In genomic region chr15:91788338-91788737, GRCm38 (mm10) we compare ENCODE assay signal across 33 mouse cellular contexts. TPM values are rescaled to one million over a fixed set of nuclear protein-coding genes. Genes with fewer than 3 reads are reported as not detected.
DNase-seq lines count a peak whose midpoint lies in the region; ATAC-seq and TF ChIP-seq lines count a peak whose summit lies in the region.
"Had no signal": no experiment of that assay in that cellular context is flagged by ENCODE, and none has a peak within 500 bp of the region (broad histone marks: within the 10 kb centered on the region; RNA-seq: fewer than 3 reads in every experiment).

No protein-coding gene starts in this region.

- no peaks in the 10 kb centered on the region for H3K27me3 ChIP-seq in limb, embryonic 10.5 days (ENCODE audit: low read depth, poor library complexity, severe bottlenecking)
- no peaks in the 10 kb centered on the region for H3K27me3 ChIP-seq in limb, embryonic 13.5 days
- no peaks in the 10 kb centered on the region for H3K27me3 ChIP-seq in midbrain, embryonic 11.5 days (ENCODE audit: control insufficient read depth, insufficient read depth, low read length)
- H3K27me3 ChIP-seq: forebrain, embryonic 13.5 days; heart, embryonic 12.5 days; heart, embryonic 15.5 days had no signal

- H3K36me3 ChIP-seq in limb, embryonic 10.5 days, result no peaks in the 10 kb centered on the region
- peaks cover 3% of the 10 kb centered on the region; the same call in 1 of the 2 replicates for H3K36me3 ChIP-seq in limb, embryonic 13.5 days
- H3K36me3 ChIP-seq in midbrain, embryonic 11.5 days (ENCODE audit: control insufficient read depth, insufficient read depth, low read length), result no peaks in the 10 kb centered on the region
- H3K36me3 ChIP-seq: forebrain, embryonic 10.5 days had no signal

- H3K9ac ChIP-seq in limb, embryonic 13.5 days, result no peak overlapping the region
- no peak overlapping the region for H3K9ac ChIP-seq in midbrain, embryonic 11.5 days (ENCODE audit: low read length)
- H3K9ac ChIP-seq: forebrain, embryonic 13.5 days; heart, embryonic 12.5 days; heart, embryonic 15.5 days; hindbrain, embryonic 14.5 days had no signal

- TF ChIP-seq CTCF in gastrocnemius, adult 2 months (IDR thresholded peaks at IDR 0.05), result no peak

- H3K9me3 ChIP-seq in limb, embryonic 10.5 days (replicated peaks), result no peaks in the 10 kb centered on the region
- H3K9me3 ChIP-seq in limb, embryonic 13.5 days, result no peaks in the 10 kb centered on the region
- no peaks in the 10 kb centered on the region for H3K9me3 ChIP-seq in midbrain, embryonic 11.5 days (ENCODE audit: control insufficient read depth, low read length)
- H3K9me3 ChIP-seq: forebrain, embryonic 10.5 days; forebrain, embryonic 13.5 days; heart, embryonic 12.5 days; heart, embryonic 15.5 days had no signal

- 53% methylated on average over 11 of the region's 11 CpGs for WGBS in limb, embryonic 10.5 days
- 17% methylated on average over 11 of the region's 11 CpGs for WGBS in limb, embryonic 13.5 days
- WGBS in midbrain, embryonic 11.5 days, result 91% methylated on average over 11 of the region's 11 CpGs

- intact Hi-C loops in gastrocnemius, adult 2 months (cut with DNase I), result no loop called here

- H3K4me1 ChIP-seq in limb, embryonic 10.5 days, result peaks cover 10% of the 10 kb centered on the region
- H3K4me1 ChIP-seq in limb, embryonic 13.5 days, result peaks cover 8% of the 10 kb centered on the region; the same call in 1 of the 2 replicates
- H3K4me1 ChIP-seq in midbrain, embryonic 11.5 days (ENCODE audit: control insufficient read depth, insufficient read depth, low read length), result no peaks in the 10 kb centered on the region
- H3K4me1 ChIP-seq: forebrain, embryonic 10.5 days; forebrain, embryonic 13.5 days had no signal

- ATAC-seq in limb, embryonic 13.5 days (ENCODE audit: low FRiP score, low read depth), result peak; percentile 66
- ATAC-seq in midbrain, embryonic 11.5 days (ENCODE audit: low FRiP score), result no peak
- no peak for ATAC-seq in monocyte, adult 5-6 weeks (replicated peaks; ENCODE audit: insufficient number of reproducible peaks, low FRiP score, low TSS enrichment, poor library complexity, severe bottlenecking)
- ATAC-seq: CD4-positive, CD25-positive, alpha-beta regulatory T cell, adult 4 months; forebrain, embryonic 13.5 days; forebrain, embryonic 16.5 days; hindbrain, postnatal 0 days had no signal

- H3K4me3 ChIP-seq in limb, embryonic 10.5 days, result no peak overlapping the region
- no peak overlapping the region; the same call in 1 of the 2 replicates for H3K4me3 ChIP-seq in limb, embryonic 13.5 days
- H3K4me3 ChIP-seq in midbrain, embryonic 11.5 days (ENCODE audit: low read depth, low read length), result no peak overlapping the region
- H3K4me3 ChIP-seq in gastrocnemius, adult 2 months, result no peak overlapping the region
- H3K4me3 ChIP-seq: forebrain, embryonic 10.5 days; forebrain, embryonic 13.5 days; heart, embryonic 12.5 days; heart, embryonic 15.5 days had no signal

- peak overlapping the region; percentile 81 for H3K27ac ChIP-seq in limb, embryonic 10.5 days
- H3K27ac ChIP-seq in limb, embryonic 13.5 days, result no peak overlapping the region
- no peak overlapping the region for H3K27ac ChIP-seq in midbrain, embryonic 11.5 days (ENCODE audit: low read depth, low read length)
- no peak overlapping the region for H3K27ac ChIP-seq in gastrocnemius, adult 2 months
- H3K27ac ChIP-seq: forebrain, embryonic 10.5 days; forebrain, embryonic 13.5 days; heart, embryonic 15.5 days; hindbrain, embryonic 14.5 days; hindbrain, postnatal 0 days had no signal

- peak overlapping the region; percentile 51 for H3K4me2 ChIP-seq in limb, embryonic 13.5 days (replicated peaks)
- no peak overlapping the region for H3K4me2 ChIP-seq in midbrain, embryonic 11.5 days
- H3K4me2 ChIP-seq: forebrain, embryonic 13.5 days; heart, embryonic 12.5 days; heart, embryonic 15.5 days; hindbrain, embryonic 14.5 days had no signal

- DNase-seq in forelimb bud, embryonic 11.5 days (ENCODE audit: low read depth, low spot score), result peak; percentile 30
- DNase-seq in limb, embryonic 10.5 days (ENCODE audit: low spot score), result no peak
- no peak for DNase-seq in midbrain, embryonic 11.5 days (ENCODE audit: low spot score, missing footprints)
- no peak for DNase-seq in gastrocnemius, adult 2 months
- DNase-seq: adrenal gland, adult 2 months; adrenal gland, postnatal 14 days; cerebellum, adult 11 months; cerebellum, adult 2 months; cerebellum, adult 9-11 months; cerebellum, postnatal 25 days; gastrocnemius, postnatal 25 days; heart, adult 18-20 months; heart, postnatal 10 days; heart, postnatal 4 days had no signal

RNA-seq across cellular contexts. Expression of gene Smgc, which starts 49.7 kb away (rescaled TPM):
- polyA plus RNA-seq in limb, embryonic 10.5 days (2016; fragmentation: Nextera tagmentation; extraction: Ambion mirVana), result not detected in 2 replicates
- polyA plus RNA-seq in limb, embryonic 13.5 days (2015; fragmentation: Nextera tagmentation; extraction: Ambion mirVana), result not detected in 2 replicates
- not detected in 2 replicates for polyA plus RNA-seq in midbrain, embryonic 11.5 days (2014; fragmentation: Nextera tagmentation; extraction: Ambion mirVana)
- total RNA-seq in monocyte, adult 5-6 weeks (2017), result not detected in 3 replicates
- not detected for total RNA-seq in gastrocnemius, adult 2 months (2021)
- total RNA-seq: adrenal gland, adult 2 months; adrenal gland, postnatal 14 days; adrenal gland, postnatal 4 days; common myeloid progenitor, adult 5-6 weeks; gastrocnemius, adult 8-10 months; gastrocnemius, postnatal 25 days; heart, adult 18-20 months; heart, postnatal 10 days; heart, postnatal 4 days; hindbrain, postnatal 0 days; MEL had no signal
- polyA plus RNA-seq: adrenal gland, adult 2 months; C2C12; CD4-positive, CD25-positive, alpha-beta regulatory T cell, adult 4 months; cerebellum, adult 2 months; embryonic facial prominence, embryonic 11.5 days; forebrain, embryonic 10.5 days; forebrain, embryonic 13.5 days; forebrain, embryonic 16.5 days; frontal cortex, adult 2 months; gonadal fat pad, adult 2 months; heart, embryonic 12.5 days; heart, embryonic 15.5 days; hindbrain, embryonic 11.5 days; hindbrain, embryonic 14.5 days; hindbrain, postnatal 0 days had no signal
